Mouse (Mus musculus): Measurements from ENCODE around the gene B4galt2. TPM values are rescaled to one million over a fixed set of nuclear protein-coding genes. Genes with fewer than 3 reads are reported as not detected.

B4galt2 gene
- 1.6 and 1.9 TPM in 2 replicates for polyA plus RNA-seq (2012; rRNA removed)

DNA sequence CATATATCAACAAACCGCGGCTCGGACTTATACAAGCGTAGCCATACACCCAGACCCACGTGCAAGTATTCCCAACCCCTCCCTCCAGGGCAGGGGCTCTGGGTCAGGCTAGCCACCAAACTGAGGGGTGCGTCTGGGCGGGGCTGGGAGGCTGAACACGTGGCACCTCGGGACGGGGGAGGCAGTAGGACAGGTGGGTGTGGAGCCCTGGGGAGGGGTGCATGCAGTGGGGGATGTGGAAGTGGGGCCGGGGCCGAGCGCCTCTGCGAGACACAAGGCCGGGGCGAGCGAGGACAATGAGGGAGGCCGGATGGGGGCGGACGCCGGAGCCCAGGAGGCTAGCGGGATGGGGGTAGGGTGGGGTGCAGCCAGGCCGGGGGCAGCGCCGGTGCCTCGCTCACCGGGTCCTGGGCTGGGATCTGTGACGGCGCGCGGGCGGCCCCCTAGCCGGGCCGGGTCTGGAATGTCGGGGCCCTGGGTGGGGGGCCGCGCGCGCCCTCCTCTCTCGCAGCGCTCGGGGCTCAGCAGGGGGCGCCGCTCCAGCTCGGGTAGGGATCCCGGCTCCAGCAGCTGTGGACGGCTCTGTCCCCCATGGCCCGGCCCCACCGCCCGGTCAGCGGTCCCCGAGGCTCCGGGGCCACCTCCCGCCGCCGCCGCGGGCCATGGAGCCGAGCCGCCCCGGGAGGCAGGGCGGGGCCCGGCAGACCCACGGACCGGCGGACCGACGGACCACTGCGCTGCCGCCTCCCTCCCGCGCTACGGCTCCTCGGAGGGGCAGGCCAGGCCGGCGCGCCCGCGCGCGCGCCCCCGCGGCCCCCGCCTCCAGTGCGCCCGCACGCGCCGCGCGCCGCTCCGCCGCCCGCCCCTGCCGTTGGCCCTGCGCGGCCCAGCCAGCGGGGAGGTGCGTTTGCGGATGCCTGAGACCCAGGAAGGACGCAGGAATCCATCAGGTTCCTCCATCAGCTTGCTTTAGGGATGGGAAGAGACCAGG, at the start of gene B4galt2:
B4galt2 (minus strand) TSS at position 787 of the 991 bp plus-strand sequence.

DNA sequence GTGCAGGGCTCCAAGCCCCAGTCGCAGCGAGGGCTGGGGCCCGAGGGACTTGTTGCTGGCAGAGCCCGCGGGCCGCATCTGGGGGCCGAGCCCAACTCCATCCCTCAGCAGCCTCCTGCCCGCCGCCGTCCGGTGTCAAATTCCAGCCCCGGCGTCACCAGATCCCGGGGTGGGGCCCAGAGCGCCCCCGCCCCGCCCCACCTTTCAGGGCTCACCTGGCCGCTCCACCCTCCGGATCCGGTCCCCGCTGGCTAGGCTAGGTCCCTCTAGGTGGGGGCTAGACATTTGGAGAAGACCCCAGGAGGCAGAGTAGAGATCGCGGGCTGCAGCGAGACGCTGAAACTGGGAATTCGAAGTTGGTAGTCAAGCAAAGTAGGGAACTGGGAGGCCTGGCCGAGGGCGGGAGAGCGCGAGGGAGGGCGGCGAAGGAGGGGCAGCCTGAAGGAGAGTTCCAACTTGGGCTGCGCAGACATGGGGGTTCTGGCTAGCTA, 46.1 kb upstream of the B4galt2 start, which contains the start of gene Artn:
Artn (minus strand) TSS at position 373 of the 491 bp plus-strand sequence.

DNA sequence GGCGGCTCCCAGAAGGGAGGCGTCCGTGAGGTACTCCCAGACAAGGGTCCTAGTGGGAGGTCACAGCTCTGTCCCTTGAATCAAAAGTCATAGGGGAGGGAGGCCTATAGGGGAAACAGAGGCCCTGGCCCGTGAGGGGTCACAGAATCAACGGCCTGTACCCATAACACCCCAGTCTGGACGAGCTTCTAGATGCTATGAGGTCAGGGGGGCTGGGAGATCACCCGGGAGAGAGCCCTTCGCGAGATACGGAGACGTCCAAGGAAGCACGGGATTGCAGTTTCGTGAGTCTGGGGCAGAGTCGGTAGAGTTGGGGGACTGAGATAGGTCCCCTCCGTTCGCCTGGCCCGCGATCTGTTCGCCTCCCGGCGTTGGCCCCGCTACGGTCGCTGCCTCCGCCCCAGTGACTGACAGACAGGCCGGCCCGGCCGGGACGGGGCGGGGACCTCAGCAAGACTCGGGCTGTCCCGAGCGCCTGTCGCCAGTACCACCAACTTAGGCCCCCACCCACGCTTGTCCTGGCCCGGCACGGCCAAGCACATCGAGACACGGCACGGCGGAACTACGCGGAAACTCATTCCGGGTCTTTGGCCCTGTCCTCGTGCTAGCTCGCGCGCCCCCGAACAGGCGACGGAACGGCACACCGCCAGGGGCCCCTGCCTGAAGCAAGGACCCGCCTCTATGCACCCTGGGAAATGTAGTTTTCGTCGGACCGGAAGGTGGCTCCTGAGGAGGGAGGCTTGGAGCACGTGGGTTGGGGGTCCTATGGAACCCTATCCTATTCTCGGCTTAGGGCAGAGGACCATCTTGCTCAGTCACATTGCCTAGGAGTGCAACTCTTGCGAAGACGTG, 31.5 kb upstream of the B4galt2 start, which contains the start of gene Ipo13:
Ipo13 (minus strand) TSS at position 409 of the 852 bp plus-strand sequence.

DNA sequence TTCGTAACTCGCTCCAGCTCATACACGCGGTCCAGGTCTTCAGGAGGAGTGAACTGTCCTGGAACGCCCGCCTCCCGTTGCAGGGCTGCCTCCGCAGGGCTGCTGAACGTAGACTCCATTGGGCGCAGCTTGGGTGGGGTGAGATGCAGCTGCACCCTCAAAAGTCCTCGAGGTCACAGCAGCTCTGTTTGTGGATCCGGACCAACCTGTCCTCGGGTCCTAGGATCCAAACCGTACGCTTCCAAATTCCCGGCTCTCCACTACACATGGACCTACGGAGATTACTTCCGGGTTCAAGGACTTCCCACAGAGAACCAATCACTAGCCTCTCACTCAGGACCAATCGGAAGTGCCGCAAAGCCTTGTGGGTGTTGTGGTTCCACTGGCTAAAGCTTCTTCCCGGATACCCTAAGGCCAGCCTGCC, 8.5 kb upstream of the B4galt2 start, which contains the start of gene Dph2:
Dph2 (minus strand) TSS at position 295 of the 424 bp plus-strand sequence.

DNA sequence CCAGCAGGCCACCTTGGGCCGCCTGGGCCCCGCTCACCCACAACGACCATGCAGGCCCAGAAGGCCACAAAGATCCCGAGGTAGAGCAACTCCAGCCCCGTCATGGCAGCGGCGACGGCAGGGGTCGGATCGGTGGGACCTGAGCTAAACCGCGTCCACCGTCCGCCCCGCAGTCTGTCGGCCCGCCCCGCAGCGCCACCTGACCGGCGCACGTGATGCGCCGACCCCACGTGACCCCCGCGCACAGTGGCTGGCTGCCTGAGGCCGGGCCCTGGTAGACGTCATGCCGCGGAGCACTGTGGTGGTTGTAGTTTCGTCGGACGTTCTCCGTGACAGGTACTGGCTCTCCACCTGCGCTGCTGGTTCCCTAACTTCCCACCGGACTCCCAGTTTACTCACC, 3.8 kb upstream of the B4galt2 start, which contains the start of gene Atp6v0b:
Atp6v0b (minus strand) TSS at position 201 of the 400 bp plus-strand sequence.

DNA sequence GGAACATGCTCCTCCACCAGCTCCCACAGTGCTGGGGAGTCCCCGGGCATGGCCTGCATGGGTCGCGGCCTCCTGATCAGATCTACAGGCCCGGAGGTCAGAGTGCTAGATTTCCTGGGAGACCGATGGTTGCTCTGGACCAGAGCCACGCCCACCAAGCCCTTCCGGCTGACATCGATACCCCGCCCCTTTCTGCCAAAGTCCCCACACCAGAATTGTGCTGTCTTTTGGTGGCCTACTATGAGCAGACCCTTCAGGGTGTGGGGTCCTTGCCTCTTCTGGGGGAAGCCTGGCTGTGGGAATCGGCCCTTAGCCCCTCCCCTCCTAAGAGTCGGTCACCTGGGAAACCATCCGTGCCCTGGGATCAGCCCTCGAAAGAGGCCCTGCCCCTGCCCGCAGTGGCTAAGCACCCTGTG, 10.8 kb downstream of the B4galt2 start, which contains the start of gene Ccdc24:
Ccdc24 (minus strand) TSS at position 87 of the 416 bp plus-strand sequence.

DNA sequence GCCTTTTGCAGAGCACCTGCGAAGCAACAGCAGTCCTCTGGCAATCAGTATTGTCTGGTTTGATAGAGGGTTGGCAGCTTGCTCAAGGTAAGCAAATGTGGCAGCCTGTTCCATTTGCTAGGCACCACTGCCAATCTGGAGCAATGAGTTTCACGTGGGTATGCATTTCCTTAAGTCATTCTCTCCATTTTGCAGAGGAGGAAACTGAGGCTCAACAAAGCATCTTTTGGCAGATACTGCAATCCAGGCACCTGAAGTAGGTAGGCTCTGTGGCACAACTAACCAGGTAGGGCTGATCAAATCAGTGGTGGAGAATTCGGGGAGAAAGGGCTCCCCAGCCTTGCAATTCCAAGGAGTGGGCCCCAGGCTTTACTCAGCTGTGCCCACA, 48.8 kb downstream of the B4galt2 start, which contains the start of gene Slc6a9:
Slc6a9 (plus strand) TSS at position 50 of the 388 bp plus-strand sequence.

Other genes with a start within 250 kb of the B4galt2 start
- gene Dmap1, start 201.2 kb downstream of the B4galt2 start, polyA plus RNA-seq (2012; rRNA removed), result 14.8 and 15.2 TPM in 2 replicates
- not detected in 2 replicates for gene Gm12845, start 159.1 kb downstream of the B4galt2 start, polyA plus RNA-seq (2012; rRNA removed)
- not detected in 2 replicates for gene Klf17, start 117.8 kb downstream of the B4galt2 start, polyA plus RNA-seq (2012; rRNA removed)
- gene Slc6a9, start 49.0 kb downstream of the B4galt2 start, polyA plus RNA-seq (2012; rRNA removed), result 43.8 and 57.7 TPM in 2 replicates
- 0.68 and 0.81 TPM in 2 replicates for gene Ccdc24, start 10.9 kb downstream of the B4galt2 start, polyA plus RNA-seq (2012; rRNA removed)
- 105 and 123 TPM in 2 replicates for gene Atp6v0b, start 3.8 kb upstream of the B4galt2 start, polyA plus RNA-seq (2012; rRNA removed)
- gene Dph2, start 8.5 kb upstream of the B4galt2 start, polyA plus RNA-seq (2012; rRNA removed), result 5.9 and 7.1 TPM in 2 replicates
- gene Ipo13, start 31.5 kb upstream of the B4galt2 start, polyA plus RNA-seq (2012; rRNA removed), result 13.5 and 15.9 TPM in 2 replicates
- 1.1 and 1.2 TPM in 2 replicates for gene Artn, start 46.3 kb upstream of the B4galt2 start, polyA plus RNA-seq (2012; rRNA removed)